Mouse (Mus musculus) heart, postnatal 10 days (tissue): ENCODE data around the gene Ube2q1. TPM values are rescaled to one million over a fixed set of nuclear protein-coding genes. Genes with fewer than 3 reads are reported as not detected.
"Not testable (repeated sequence)": the region's sequence is repeated elsewhere in the genome, so short reads cannot be mapped to it uniquely, and the experiment has no call there.

Source experiments
- DNase-seq, 2 experiments: peaks; one replicate each; pipeline ENCODE4 v3.0.0; 2021
- intact Hi-C: fragments of 180-260 bp; cut with DNase I; formaldehyde crosslinking; loops from one replicate; pipeline ENCODE4 v1.15.1; 2025
- total RNA-seq, 2 experiments: library from RNA; stranded (reverse); gene quantifications; 2 replicates each; pipeline ENCODE4 v1.2.3; 2021

Gene Ube2q1
- total RNA-seq, 2 experiments from 2014 or later: 32.3 to 37.3 TPM

- intact Hi-C loops: loop anchor here (1.0 to 10.0 kb wide), 3 partner anchors 72 to 290 kb away; partner anchors contain the start of gene Tpm3
- DNase-seq: peak; percentile 92 to 95
Measured at GRCm38 (mm10) chr3:89784991-89785753, 11.8 kb downstream of the Ube2q1 start.

DNA sequence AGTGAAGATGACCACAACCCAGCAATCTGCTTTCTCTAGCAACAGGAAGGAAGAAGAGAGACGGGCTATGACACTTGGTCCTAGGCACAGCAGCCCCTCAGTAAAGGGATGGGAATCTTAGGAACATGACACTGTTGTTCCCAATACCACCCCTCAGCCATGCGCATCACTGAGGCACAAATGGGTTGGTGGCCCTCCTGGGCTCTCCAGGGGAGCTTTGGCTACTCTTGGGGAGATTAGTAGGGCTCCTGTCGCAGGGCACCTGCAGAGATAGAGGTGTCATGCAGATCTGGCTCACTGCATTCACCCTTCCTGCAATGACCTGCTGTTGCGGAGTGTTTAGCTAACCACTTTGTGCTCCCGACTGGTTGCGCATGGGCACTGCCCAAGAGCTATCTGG, 12.9 kb downstream of the Ube2q1 start:
- no peak for DNase-seq
- intact Hi-C loops: loop anchor here (10.0 kb wide), 2 partner anchors 169 to 289 kb away; partner anchors contain the start of gene Tpm3

DNA sequence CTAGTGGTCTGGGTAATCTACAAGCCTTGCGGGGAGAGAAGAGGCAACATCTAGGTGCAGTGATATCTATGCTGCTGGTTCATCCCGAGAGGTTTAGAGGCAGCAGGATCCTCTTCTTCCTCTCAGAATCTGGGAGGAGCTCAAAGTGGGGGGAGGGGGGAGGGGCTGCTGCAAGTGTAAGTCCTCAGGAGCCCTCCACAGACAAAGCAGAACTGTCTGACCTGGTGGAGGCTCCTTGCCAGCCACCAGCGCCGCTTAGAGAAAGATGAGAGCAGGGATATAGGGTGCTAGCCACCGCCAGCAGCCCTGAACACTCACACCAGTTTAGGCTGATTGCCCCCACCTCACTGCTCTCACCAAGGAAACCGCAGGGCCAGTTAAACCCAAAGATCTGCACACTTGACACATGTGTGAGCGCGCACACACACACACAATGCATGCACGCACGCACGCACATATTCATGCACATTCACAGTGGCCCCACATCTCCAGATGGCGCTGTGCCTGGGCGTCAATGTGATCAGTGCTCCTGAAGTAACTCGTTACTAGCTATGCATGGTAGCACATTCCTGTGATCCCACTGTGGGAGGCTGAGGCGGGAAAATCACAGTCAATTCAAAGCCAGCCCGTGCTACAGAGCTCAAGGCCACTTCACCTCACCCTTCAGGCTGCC, 15.4 kb downstream of the Ube2q1 start:
- intact Hi-C loops: loop anchor here (10.0 kb wide), 2 partner anchors 166 to 286 kb away; partner anchors contain the start of gene Tpm3
- DNase-seq: no peak

DNA sequence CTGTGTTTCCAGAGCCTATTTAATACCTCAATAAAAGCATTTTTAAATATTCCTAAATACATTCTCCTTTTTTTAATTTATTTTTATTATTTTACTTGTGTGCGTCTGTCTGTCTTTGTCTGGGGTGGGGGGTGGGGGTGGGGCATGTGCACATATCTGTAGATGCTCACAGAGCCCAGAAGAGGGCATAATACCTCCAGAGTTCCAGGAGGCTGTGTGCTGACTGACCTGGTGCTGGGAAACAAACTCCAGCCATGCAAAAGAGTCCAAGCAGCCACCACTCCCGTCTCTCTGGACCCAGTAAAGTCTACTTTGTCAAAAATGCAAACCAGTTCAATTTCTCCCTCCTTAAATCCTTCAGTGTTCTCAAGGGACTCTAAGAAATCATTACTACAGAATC, 21.2 kb downstream of the Ube2q1 start:
- DNase-seq: no peak
- intact Hi-C loops: no loop called here

DNA sequence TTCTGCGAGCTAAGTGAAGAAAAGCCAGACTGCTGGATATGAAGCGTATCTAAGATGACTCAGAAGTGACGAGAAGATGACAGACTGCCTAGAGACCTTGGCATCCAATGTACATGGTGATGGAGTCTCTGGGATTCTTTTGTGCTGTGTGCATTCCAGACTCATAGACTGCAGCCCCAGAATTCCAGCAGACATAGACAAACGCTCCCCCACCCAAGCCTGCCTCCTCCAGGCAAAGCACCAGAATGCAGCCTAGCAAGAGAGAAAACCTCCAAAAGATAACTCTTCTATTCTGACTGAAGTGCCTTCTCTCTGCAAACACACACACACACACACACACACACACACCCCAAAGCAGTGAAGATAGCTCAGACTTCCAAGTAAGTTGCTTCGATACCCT, 22.3 kb downstream of the Ube2q1 start:
- peak in 1 of 2 experiments; percentile 21 for DNase-seq

DNA sequence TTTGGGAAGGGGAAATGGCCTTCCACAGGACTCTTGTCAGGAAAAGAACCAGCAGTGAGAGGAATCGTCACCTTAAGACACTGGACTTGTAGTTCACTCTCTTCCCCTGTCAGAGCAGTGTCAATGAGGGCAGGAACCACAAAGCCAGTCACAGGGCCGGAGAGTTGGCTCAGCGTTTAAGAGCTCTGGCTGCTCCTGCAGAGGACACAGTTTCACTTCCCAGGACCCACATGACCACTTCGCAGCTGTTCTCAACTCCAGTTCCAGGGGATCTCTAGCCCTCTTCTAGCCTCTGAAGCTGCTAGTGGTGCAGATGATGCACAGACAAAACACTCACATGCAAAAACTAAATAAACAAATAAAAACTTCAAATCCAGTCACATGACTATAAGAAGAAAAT, 22.9 kb downstream of the Ube2q1 start:
- DNase-seq: peak; percentile 28 to 42
- intact Hi-C loops: no loop called here

More for the DNA sequence above, 22.3 kb downstream of the Ube2q1 start:
- intact Hi-C loops: no loop called here

DNA sequence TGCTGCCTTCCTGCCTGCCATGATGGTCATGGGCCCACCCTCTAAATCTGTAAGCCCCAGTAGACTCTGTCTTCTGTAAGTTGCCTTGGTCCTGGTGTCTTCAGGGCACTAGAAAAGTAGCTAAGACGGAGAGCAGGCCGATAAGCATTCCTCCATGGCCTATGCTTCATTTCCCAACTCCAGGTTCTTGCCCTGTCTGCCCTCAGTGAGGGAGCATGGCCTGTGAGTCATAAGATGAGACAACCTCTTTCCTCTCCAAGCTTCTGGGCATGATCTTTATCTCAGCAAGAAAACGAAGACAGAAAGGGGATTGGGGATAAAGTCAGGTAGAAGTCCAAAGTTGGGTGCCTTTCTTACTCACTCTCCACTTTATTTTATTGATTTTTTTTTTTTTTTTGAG, 25.1 kb downstream of the Ube2q1 start:
- DNase-seq: no peak
- intact Hi-C loops: no loop called here

DNA sequence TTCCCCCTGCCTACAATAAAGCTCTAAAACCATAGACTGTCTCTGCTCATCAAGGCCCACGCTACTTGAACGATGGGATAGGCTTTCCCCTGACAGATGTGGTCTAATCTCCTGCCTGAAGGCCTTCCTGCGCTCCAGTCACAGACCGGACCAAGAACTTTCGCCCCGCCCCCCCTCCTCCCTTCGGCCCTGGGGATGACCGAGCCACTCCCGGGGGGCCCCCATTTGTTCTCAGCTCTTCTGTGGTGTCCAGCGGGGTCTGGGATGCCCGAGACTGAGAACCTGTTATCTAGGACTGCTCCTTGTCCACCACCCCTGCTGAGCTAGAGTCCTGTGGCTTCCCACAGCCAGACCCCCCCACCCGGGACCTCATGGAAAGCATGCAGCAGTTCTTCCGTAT, 26.1 kb downstream of the Ube2q1 start:
- DNase-seq: no peak
- intact Hi-C loops: no loop called here

GRCm38 (mm10) chr3:89800078-89800477, 26.7 kb downstream of the Ube2q1 start:
- DNase-seq, intact Hi-C loops: not testable (repeated sequence)

GRCm38 (mm10) chr3:89800774-89801506, 27.5 kb downstream of the Ube2q1 start:
- intact Hi-C loops: no loop called here
- DNase-seq: no peak

DNA sequence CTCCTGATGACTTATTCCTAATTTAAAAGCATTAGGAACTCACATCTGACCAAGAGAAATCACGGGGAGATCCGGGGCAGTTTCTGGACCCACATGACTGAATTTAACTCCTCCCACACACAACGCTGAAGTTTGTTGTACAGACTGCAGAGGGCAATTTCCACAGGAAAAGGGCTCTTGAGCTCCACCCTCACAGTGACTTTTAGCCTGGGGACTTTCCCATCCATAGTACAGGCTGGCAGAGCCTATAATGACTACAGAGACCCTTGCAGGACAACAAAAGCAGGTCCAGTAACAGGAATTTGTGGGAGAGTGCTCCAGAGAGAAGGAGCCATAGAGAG, 28.1 kb downstream of the Ube2q1 start:
- intact Hi-C loops: no loop called here
- DNase-seq: peak in 1 of 2 experiments; percentile 31

GRCm38 (mm10) chr3:89802876-89803275, 29.5 kb downstream of the Ube2q1 start:
- intact Hi-C loops: no loop called here

DNA sequence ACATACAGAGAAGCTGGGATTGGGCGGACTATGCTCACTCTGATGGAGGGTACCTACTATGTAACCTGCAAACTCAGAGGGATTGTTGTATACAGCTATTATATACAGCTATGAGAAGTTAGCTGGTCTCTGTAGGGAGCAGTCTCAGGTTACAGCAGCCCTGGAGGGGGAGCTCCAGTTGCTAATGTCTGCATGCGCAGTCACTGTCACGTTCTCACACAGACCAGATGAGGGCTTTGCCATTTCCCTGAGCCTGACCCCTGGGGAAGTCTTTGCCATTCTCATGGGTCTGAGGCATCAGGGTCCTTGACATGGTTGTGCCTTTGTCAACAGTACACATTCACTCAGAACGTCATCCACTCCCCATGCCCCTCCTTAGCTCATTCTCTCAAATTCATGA, 31.8 kb downstream of the Ube2q1 start:
- intact Hi-C loops: no loop called here
- no peak for DNase-seq

More at GRCm38 (mm10) chr3:89802876-89803275, 29.5 kb downstream of the Ube2q1 start:
- DNase-seq: no peak

DNA sequence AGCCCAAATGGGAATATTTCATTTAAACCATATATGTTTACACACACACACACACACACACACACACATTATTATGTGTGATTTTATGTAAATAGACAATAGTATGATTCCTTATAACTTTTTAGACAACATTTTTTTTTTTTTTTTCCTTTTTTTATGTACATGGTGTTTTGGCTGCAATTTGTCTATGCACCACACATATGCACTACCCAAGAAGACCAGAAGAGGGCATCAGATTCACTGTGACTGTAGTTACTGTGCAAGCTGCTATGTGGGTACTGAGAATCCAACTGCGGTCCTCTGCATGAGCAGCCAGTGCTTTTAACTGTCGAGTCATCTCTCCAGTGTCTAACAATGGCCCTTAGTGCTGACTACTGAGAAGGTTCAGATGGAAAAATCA, 33.3 kb downstream of the Ube2q1 start:
- intact Hi-C loops: no loop called here
- no peak for DNase-seq

DNA sequence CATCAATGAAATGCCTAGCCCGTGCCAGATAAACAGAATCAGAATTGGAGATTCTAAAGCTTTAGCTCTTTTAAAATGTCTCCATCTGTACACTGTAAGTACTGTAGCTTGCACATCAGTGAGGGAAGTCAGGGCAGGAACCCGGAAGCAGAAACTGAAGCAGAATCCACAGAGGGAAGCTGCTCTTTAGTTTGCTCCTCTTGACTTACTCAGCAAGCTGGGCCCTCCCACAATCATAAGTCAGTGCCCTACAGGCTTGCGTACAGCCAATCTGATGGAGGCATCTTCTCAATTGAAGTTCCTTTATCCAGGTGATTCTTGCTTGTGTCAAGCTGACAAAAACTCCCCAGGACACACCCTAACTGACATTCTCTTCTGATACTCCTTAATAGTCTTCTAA, 33.8 kb downstream of the Ube2q1 start:
- DNase-seq: no peak
- intact Hi-C loops: no loop called here

- DNase-seq: no peak
- intact Hi-C loops: no loop called here
Measured at GRCm38 (mm10) chr3:89807881-89808280, 34.5 kb downstream of the Ube2q1 start.

GRCm38 (mm10) chr3:89808638-89809037, 35.2 kb downstream of the Ube2q1 start:
- intact Hi-C loops: no loop called here
- DNase-seq: no peak

DNA sequence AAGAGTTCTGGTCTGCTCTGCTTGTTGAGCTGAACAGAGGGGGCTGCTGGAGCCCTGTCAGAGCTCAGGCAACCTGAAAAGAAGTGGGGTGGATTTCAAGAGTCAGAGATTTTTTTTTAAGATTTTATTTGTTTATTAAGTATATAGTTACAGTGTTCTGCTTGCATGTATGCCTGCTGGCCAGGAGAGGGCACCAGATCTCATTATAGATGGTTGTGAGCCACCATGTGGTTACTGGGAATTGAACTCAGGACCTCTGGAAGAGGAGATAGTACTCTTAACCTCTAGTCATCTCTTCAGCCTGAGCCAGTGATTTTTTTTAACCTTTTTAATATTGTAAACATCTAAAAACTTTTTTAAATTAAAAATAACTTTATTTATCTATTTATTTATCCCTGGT, 37.4 kb downstream of the Ube2q1 start:
- intact Hi-C loops: no loop called here
- DNase-seq: no peak

DNA sequence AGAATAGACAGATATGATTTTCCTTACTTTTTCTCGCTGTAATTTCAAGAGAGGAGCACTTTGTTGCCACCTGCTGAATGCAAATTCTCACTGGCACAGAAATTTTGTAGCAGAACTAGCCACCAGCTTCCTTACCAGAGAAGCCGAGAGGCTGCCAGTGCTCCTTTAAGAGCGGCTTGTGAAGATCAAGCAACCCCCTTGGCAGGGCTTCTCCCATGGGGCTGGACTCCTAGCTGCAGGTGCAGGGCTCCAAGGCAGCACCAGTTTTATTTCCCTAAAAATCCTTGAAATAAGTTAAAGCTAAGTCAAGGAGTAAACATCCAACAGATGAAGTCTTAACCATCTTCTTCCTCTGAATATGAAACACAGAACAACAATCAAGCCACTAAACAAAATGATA, 38.8 kb downstream of the Ube2q1 start:
- intact Hi-C loops: no loop called here
- DNase-seq: no peak

DNA sequence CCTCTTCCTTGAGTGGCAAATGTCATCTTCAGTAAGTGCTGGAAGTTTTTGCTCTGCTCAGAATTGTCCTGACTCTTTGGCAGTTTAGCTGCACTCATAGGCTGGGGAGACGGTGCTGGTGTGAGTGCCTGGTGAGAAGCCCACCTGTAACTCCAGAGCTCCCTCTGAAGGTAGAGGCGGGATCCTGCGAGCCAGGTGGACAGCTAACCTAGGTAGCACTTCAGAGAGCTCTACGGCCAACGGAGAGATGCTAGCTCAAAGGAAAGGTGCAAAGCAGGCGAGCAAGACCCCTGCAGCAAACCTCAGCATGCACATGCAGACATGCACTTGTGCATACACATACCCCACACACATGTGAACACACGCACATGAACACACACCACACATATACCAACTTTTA, 40.6 kb downstream of the Ube2q1 start:
- intact Hi-C loops: no loop called here
- DNase-seq: no peak

DNA sequence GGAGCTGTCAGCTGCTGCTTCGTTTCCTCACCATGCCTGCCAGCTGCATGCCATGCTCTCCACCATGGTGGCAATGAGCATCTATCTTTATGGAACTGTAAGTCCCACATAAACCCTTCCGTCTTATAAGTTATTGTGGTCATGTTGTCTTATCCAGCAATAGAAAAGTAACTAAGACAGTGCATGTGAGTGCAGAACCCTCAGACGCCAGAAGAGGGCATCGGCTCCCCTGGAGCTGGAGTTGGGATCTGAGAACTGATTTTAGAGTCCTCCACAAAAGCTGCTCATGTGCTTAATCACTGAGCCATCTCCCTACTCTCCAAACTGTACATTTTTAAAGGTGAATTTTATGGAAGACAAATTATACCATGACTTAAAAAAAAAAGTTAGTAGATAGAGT, 43.6 kb downstream of the Ube2q1 start:
- DNase-seq: peak; percentile 42 to 67
- intact Hi-C loops: no loop called here
